Mouse (Mus musculus) frontal cortex, adult 2 months (tissue): ENCODE results near the gene Cdc42ep3. TPM values are rescaled to one million over a fixed set of nuclear protein-coding genes. Genes with fewer than 3 reads are reported as not detected.

ENCODE experiments used
- DNase-seq, 2 experiments: peaks; one replicate each; pipeline ENCODE4 v3.0.0; 2022; ENCODE audit warnings: low spot score in 1 of 2; ENCODE audit errors: extremely low spot score in 1 of 2
- polyA plus RNA-seq: library from polyadenylated mRNA; depleted of rRNA; stranded (reverse); fragments of >200 nt; gene quantifications from 2 replicates; pipeline ENCODE4 v1.2.3, GENCODE M21; 2012; rRNA removed

Gene Cdc42ep3
- 22.3 and 22.9 TPM in 2 replicates for polyA plus RNA-seq

DNA sequence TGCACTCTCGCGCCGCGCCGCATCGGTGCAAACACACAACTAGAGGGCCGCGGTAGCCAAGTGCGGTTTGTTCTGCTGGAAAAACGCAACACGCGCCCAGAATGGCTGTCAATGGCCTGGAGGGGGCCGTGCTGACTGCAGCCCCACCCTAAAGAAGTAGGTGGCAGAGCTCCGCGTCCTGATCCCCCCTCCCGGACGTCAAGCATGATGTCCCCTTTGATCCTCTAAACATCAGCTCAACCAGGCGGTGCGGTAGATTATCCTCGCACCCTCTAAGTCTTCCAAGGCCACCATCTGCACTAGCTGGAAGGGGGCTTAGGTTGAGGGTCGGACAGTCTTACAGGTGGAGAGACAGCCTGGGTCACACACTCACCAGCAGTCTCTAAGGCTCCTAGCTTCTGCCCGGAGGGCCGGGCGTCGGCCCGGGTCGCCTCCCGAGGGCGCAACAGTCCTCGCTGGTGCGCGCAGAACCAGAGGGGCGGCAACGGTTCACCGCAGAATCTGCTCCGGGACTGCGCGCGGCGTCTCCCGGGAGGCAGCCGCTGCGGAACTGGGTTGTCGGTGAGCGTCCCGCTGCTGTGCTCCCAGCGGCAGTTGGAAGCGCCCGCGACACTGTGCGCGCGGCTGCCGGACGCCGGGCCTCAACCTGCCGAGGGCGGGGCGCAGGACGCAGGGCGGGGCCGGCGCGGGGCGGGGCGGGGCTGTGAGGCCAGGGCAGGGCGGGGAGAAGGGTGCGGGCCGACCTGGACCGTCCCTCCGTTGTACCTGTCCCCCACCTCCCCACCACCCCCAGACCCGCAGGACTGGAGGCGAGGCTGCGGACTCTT is at the start of gene Cdc42ep3:
Gene Cdc42ep3, minus strand, starts transcription at position 648 of the 827 bp plus-strand sequence.
- DNase-seq: peak in 1 of 2 experiments; percentile 67

DNA sequence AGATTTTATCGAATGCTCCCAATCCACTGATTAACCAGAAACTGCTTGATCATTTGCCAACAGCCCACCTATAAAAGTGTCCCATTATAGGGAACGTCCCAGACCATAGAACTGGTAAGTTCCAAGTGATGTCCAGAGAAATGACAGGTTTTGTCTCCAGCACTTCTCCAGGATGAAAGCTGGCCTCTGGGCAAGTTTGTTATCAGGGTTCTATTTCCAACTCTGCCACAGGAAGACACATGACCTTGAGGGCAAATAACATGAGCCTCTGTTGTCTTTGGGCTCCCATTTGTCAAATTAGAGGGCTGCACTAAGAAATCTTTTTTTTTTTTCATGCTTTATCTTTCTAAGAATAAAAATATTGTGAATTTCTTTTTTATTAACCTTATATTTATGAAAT is 45.5 kb upstream of the Cdc42ep3 start:
- no peak for DNase-seq

DNA sequence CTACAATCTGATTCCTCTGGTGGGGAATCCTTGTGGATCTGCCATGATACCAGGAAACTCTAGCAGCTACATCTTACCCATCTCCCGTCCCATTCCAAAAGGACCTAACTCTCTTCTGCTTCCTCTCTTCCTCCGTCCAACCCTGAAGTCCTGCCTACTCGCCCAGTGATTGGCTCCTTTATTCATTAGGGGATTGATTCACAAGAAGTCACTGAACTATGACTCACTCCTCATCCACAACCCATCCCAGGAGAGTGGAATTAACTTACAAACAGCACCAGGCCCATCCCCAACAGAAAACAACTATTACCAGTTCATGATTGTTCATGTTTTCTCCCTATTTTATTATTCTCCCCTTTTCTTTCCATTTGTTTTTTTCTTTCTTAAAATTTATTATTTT is 43.5 kb upstream of the Cdc42ep3 start:
- DNase-seq: no peak

DNA sequence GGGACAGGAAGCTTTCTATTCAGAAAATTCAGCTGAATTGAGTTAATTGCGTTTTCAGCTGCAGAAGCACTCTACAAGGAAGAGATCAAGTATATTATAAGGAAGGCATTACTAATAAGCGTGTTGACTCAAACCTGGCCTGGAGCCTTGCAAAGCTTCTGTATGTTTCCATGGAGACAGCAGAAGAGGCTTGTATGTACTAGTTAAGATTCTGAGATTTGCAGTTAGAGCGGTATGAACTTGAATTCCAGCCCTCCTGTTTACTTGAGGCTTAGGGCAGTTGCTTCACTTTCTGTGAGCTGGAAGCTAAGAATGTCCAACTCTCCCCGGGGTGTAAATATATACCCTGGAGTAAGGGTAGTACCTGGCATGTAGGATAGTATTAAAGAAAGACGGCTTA is 39.9 kb upstream of the Cdc42ep3 start:
- DNase-seq: peak in 1 of 2 experiments; percentile 12

DNA sequence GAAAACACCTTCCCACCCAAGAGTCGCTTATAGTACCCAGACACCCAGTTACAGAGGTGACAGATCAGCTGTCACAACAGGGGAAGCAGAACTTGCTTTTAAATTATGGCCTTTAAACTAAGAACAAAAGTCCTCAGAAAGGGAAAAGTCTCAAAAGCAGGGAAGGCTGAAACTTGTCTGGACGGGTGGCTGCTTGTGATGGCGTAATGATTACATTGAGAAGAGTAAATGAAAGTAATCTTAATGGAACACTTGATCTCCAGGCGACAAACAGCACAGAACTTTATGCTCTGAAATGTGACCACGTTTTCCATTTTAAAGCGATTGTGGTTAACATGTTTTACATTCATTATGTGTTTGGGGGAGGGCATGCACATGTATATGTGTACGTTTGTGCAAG is 39.0 kb upstream of the Cdc42ep3 start:
- no peak for DNase-seq

DNA sequence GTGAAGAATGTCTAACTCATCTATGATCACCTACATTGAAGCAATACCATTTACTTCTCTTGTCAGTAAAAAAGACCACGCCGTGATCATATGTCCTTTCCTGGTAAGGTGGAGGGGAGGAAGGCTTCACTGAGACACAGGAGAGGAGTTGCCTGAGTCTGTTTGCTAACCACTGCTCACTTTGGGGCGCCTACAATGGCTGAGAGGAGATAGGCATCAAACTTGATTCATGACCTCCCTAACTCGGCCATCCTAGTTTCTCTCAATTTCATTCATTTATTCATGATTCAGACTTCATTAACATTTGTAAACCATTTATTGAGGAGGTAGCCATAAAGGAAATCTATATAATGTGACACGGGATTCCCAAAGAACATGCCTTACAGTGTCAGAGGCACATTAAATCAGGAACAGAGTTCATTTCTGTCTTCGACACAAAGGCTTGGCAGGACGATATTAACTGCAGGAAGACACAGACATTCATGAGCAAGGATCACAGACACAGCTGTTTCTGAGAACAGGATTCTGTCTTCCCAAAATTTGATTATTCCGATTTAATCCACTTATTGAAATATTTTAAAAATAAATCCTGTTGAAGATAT is 32.7 kb upstream of the Cdc42ep3 start:
- no peak for DNase-seq

DNA sequence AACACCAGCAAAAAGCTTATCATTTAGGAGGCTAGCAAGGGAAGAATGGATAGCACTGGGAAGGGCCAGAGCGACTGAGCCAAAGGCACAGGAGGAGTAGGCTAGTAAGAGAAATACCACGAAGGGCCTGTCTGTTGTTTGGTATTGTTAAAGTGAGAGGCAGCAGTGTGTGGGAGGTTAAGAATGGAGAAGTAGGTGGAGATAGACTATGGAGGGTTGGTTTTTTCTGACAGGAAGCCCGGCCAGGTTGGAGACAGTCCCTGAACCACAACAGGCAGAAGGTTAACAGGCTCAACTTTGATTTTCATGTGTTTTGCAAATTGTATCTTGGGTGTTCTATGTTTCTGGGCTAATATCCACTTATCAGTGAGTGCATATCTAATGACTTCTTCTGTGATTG is 26.6 kb upstream of the Cdc42ep3 start:
- no peak for DNase-seq

DNA sequence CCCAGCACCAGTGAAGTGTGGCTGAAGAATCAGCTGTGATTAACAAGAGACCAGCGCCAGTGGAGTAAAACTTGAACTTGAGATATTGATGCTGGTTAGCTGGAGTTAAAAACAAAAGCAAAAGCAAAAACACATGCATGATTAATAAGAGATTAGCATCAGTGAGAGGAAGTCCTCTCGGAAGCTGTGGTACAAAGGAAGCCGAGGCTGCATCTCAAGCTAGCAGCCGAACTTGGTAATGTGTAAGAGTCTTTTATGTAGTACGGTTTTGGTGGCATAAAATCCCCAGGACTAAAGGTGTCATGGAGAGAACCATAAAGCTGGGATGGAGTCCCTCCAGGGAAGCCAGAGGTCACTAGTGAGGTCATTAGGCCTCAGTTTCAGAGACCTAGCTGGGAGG is 24.3 kb upstream of the Cdc42ep3 start:
- DNase-seq: no peak

DNA sequence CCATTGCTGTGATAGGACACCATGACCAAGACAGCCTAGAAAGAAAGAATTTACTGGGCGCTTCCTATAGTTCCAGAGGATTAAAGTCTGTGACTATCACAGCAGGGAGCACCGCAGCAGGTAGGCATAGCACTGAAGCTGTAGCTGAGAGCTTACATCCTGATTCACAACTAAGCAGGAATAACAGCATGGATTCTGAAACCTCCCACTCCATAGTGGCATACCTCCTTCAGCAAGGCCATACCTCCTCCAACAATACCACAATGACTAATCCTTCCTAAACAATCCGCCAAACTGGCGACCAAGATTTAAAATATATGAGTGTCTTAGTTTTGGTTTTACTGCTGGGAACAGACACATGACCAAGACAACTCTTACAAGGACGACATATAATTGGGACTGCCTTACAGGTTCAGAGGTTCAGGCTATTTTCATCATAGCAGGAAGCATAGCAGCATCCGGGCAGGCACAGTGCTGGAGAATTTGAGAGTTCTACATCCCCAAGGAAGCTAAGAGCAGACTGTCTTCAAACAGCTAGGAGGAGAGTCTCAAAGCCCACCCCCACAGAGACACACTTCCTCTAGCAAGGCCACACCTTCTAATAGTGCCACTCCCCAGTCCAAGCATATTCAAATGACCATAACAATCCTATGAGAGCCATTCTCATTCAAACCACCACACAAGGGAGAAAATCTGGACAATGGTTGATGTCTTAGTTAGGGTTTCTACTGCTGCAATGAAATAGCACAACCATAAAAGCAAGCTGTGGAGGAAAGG is 21.7 kb upstream of the Cdc42ep3 start:
- no peak for DNase-seq

DNA sequence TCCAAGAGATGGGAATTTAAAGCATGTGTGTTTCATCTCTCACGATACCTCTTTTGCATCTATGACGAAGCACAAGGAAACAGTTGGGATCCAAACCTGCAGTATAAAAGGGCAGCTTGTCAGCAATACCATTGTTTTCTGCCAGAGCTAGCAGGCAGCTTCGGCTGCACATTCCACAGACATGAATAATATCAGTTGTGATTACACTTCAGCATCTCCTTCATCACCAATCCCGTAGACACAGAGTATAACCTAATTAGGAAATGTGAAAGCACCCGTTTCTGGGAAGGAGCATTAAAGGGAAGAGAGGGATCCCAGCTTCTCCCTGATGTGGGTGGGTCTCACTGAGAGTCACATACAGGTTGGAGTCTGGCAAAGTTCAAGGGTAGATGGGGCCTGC is 18.1 kb upstream of the Cdc42ep3 start:
- no peak for DNase-seq

DNA sequence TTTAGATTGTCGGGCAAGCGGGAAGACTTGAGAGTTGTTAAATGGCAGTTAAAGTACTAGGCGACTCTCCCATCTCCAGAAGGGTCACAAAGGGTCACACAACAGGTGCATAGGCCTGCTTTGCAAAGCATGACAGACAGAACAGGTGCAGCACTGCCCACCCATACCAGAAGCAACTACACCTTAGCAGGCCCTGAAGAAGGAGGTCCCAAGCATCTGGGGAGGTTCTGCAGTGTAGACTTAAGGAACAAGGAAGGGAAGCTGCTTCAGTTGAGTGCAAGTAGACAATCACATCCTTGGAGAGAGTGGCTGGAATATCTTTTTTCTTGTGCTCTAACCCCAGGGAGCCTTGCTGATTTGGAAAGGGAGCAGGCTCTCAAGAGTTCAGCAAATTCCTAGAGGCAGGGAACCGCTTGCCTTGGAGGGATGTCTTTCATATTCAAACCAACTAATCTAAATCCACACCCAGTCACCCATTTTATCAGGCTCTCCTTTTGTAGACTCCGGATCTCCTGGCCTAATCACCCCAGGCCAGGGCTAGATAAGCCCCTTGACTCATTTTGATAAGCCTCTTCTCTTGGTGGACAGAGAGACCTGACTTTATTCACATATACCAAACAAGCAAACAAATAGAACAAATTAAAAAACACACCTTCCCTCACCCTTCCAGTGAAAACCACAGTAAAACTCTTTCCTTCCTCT is 10.0 kb upstream of the Cdc42ep3 start:
- DNase-seq: no peak

DNA sequence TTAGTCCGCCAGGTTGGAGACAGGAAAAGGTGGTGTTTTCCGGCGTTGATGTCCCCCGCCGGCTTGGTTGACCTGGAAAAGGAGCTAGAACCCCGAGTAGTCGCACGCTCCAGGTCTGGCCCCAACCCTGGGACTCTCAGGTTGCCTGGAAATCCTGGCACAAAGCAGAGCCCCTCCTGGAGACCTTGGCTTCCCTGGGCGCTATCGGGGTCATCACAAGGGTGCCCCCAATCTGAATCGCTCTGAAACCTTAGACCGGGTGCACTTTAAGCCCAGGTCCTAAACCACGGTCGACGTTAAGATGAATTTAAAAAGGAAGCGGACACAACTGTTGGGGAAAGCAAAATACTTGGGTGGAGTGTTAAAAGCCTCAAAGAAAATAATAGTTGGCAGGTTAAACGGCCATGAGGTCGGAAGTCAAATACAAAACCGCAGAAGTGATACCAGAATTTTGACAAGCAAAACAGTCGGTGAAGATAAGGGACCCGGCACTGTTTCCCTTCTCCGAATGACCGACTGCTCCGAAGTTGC is 1.2 kb upstream of the Cdc42ep3 start:
- DNase-seq: no peak

DNA sequence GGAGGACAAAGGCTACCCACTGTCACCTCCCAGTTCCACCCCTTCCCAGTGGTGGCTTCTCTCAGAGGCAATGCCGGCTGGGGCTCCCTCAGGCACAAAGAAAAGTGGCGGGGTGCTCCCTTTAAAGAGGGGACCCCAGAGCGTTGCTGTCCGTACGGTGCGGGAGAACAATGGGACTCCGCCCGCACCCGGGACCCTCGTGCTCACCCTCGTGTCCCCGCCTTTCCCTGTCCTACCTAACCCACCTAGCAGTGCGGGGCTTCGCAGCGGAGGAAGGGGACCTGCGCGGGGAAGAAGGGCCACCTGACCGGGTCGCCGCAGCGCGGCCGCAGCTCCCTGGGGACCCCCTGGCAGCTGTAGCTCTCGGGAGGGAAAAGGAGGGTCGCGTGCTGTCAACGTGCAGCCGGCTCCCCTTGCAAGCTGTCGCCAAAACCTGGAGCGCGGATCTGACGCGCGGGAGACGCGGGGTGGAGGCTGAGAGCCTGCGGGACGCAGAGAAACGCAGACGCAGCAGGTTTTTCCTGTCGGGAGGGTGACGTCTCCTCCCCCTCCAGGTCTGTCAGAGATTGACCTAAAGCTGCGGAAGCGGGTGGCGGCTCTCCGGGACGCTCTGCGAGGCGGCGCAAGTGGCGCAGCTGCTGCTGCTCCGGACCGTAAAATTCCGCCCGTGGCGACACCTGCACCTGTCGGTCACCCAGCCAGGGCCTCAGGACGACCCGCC is 540 bp upstream of the Cdc42ep3 start:
- DNase-seq: peak; percentile 66 to 77

DNA sequence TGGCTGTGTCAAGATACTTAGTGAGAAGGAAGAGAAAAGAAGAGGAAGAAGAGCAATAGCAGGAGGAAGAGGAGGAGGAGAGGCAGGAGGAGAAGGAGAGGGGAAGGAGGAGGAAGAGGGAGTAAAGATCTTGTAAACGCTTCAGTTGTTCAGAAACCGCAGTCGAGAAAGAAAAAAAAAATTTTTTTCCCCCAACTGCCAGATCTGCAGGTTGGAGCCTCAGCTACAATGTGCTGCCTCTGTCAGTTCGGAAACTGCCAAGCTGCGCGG is 782 bp downstream of the Cdc42ep3 start:
- DNase-seq: no peak

DNA sequence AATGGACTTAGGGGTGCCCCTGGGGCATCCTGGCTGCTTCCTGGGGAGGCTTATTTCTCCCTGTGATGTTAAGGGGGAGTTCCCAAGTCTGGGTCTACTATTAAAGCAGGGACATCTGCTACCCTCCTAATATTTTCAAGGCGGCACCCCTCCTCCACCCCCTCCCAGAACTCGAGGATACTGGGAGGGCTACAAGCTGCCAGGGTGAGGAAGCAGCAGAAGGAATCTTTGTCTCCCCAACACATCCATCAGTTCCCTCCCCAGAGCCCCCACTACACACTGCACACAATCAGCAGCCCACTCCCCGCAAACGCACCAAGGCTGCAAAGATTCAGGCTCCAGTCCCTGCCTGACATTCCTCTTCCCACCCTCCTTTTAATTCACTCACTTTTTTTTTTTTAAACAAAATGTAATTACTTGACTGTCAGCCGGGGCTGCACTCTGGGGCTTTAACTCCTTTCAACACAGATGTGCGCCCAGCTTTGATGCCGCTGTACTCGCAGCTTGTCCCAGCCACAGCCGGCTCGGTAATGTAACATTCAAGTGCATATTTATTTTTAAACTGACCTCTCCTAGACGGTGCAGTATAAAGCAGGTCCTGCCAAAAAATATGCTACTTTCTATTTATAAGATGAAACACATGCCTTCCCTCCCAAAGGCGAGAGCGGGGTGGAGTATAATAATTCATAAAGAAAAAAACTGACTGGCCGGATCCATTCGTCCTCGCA is 1.3 kb downstream of the Cdc42ep3 start:
- no peak for DNase-seq

DNA sequence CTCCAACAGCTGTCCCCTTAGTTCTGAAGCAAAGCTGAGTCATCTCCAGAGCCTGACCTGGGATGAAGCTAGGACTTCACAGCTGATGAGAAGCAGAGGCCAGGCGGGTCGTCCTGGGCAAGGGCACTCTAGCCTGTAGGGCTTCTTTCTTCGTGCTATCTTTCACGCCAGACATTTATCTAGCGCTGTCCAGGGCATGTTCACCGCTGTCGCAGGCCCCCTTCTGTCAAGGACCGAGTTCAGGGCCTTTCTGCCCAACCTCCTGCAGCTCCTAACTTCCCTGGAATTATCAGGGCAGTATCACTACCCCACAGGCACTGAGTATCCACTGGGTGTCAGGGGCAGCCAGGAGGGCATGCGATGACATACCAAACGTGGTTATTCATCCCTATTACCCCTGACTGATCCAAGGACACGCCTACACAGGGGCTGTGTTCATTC is 4.1 kb downstream of the Cdc42ep3 start:
- no peak for DNase-seq

DNA sequence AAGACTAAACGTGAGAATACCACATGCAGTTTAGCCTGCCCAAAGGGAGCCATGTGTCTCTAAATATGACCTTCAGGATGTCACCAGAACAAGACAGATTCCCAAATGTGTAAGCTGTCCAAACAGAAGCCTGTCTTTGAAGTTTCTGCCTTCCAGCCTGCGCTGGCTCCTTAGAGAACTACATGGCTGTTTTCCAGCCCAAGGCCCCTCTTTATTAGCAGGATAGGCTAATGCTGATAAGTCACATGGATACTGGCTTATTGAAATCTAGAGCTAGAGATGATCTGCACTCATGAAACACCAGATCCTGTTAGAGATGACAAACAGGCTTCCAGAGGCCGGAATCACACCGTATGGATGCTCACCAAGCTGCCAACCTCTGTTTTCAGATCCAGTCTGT is 5.5 kb downstream of the Cdc42ep3 start:
- no peak for DNase-seq

DNA sequence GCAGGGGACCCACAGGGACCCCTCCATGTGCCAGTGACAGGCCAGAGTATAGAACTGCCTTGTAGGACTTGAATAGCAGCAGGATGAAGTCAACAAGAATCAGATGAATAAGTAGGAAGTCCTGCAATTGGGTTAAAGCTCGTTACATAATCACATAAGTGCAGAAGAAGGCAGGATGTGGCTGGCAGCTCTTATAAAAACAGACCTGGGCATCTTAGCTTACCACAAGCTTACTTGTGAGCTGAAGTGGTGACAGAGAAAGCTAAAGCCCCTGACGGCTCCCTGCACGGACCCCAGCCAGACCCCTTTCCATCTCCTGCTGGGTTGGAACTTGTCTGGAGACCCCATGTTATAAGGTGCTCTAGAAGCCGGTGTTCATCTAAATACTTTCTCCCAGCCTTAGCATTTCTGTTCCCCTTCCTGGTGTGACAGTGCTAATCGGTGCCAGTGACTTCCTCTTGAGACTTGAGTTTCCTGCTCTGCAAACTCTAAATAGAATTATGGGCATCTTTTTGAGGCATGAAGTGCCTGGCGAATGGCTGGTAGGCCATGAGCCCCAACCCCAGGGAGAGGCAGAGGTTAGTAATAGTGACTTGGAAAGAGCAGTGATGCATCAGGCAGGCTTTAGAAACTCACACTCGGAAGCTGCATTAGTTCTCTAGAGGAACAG is 6.8 kb downstream of the Cdc42ep3 start:
- no peak for DNase-seq

DNA sequence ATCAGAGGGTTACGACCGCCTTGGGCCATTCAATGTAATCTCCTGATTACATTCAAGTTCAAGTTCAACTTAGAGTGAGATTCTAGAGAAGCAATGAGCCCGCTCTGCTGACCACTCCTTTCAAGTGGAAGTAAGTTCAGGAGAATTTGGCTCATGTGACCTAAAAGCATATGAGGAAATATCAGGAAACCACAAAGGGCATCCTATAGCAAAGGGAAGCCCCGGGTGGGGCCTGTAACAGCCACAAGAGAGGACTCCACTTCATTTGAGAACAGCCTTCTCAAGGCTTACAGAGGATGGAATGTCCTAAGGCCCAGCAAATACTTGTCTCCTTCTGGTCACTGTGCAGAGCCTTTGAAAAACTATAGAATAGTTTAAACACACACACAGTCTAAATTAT is 7.6 kb downstream of the Cdc42ep3 start:
- no peak for DNase-seq
